Mouse (Mus musculus) cortical plate, adult 2 months (tissue): ENCODE measurements at regions not wholly inside any gene's neighbourhood (a gene's known extent, or its start where the extent isn't known, plus 50 kb on each side); places are given as distances from the start of the nearest gene placed in this dataset.

ENCODE experiments used
- CTCF ChIP-seq: fragments of 200-500 bp; IDR thresholded peaks from 2 replicates; pipeline ENCODE4 v1.5.1; 2011; ENCODE audit warnings: mild to moderate bottlenecking, control low read depth, low read length; ENCODE audit not compliant: insufficient read depth; ENCODE audit errors: extremely low read depth
- POLR2A ChIP-seq: fragments of 200-500 bp; IDR thresholded peaks from 2 replicates; pipeline ENCODE4 v1.6.1; 2011; ENCODE audit warnings: mild to moderate bottlenecking, low read length, control low read depth; ENCODE audit not compliant: insufficient read depth; ENCODE audit errors: extremely low read depth

GRCm38 (mm10) chr7:135888598-135888997 is 172.4 kb upstream of the Mki67 start:
- no peak for TF ChIP-seq CTCF
- TF ChIP-seq POLR2A: no peak
